In the genomic region with DNA sequence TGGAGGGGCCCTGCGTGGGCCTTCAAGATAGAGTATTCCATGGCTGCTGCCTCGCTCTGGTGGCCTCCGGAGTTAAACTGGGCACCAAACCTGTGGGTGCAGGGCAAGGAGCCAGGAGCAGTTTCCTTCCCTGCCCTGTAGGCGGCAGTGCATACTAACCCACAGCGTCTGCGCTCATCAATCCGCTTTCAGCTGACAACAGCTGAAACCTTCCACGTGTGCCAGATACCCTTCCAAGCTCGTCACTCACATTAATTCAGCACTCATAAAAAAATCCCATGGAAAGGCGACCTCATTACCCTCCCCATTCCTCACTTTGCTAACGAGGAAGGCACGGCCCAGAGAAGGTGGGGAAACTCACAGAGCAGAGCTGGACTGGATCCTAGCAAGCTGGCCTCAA, we compare ENCODE assay signal across 9 mouse cellular contexts. TPM values are rescaled to one million over a fixed set of nuclear protein-coding genes. Genes with fewer than 3 reads are reported as not detected.
DNase-seq lines count a peak whose midpoint lies in the region; ATAC-seq and TF ChIP-seq lines count a peak whose summit lies in the region.
"Had no signal": no experiment of that assay in that cellular context is flagged by ENCODE, and none has a peak within 500 bp of the region (broad histone marks: within the 10 kb centered on the region; RNA-seq: fewer than 3 reads in every experiment).

No protein-coding gene starts in this region.

- TF ChIP-seq POLR2A in olfactory bulb, adult 2 months (IDR thresholded peaks at IDR 0.05; ENCODE audit: insufficient read depth, low read depth, low read length): no peak

- no peaks in the 10 kb centered on the region for H3K27me3 ChIP-seq in Patski
- H3K27me3 ChIP-seq in liver, embryonic 14.5 days (ENCODE audit: control insufficient read depth, insufficient read depth, low read length): no peaks in the 10 kb centered on the region

- 3% methylated on average over 12 of the region's 12 CpGs for WGBS in liver, embryonic 14.5 days (ENCODE audit: insufficient replicate concordance)
- 13% methylated on average over 12 of the region's 12 CpGs for WGBS in olfactory bulb, adult 2 months

- H3K4me2 ChIP-seq in liver, embryonic 14.5 days (ENCODE audit: low read depth): no peak overlapping the region

- H3K27ac ChIP-seq in liver, embryonic 14.5 days: no peak overlapping the region
- H3K27ac ChIP-seq in olfactory bulb, adult 2 months (ENCODE audit: insufficient read depth, low read depth, low read length): no peak overlapping the region

- peak; percentile 51 for ATAC-seq in Patski
- ATAC-seq in common myeloid progenitor, adult 5-6 weeks (replicated peaks; ENCODE audit: low read depth, poor library complexity, severe bottlenecking): peak; percentile 74
- no peak for ATAC-seq in liver, embryonic 14.5 days (ENCODE audit: insufficient read depth)

- H3K4me1 ChIP-seq in liver, embryonic 14.5 days (replicated peaks; ENCODE audit: control insufficient read depth in 2 of 2, insufficient read depth in 2 of 2, low read length in 1 of 2): no peaks in the 10 kb centered on the region; a peak in 1 of 4 replicates
- peaks cover 2% of the 10 kb centered on the region; the same call in 1 of the 2 replicates for H3K4me1 ChIP-seq in olfactory bulb, adult 2 months (ENCODE audit: control insufficient read depth, insufficient read depth, low read length)

- TF ChIP-seq EP300 in liver, embryonic 14.5 days (IDR thresholded peaks at IDR 0.05; ENCODE audit: low read depth): no peak

- no peak overlapping the region for H3K9ac ChIP-seq in liver, embryonic 14.5 days (replicated peaks)

- no peaks in the 10 kb centered on the region for H3K9me3 ChIP-seq in liver, embryonic 14.5 days (ENCODE audit: control insufficient read depth, low read length)

- no peak overlapping the region for H3K4me3 ChIP-seq in liver, embryonic 14.5 days (ENCODE audit: insufficient read depth in 1 of 2, low read depth in 2 of 2, low read length in 2 of 2)
- H3K4me3 ChIP-seq in olfactory bulb, adult 2 months (ENCODE audit: insufficient read depth, low read depth, low read length): no peak overlapping the region

- in situ Hi-C loops in Patski (cut with MboI; ENCODE audit: low pct_unique_long_range_greater_than_20kb): no loop called here

- no peak for TF ChIP-seq CTCF in Patski (IDR thresholded peaks at IDR 0.05)
- peak; percentile 91 for TF ChIP-seq CTCF in liver, embryonic 14.5 days (IDR thresholded peaks at IDR 0.05; ENCODE audit: low read depth)
- TF ChIP-seq CTCF in olfactory bulb, adult 2 months (IDR thresholded peaks at IDR 0.05; ENCODE audit: insufficient read depth, low read depth, low read length): peak; percentile 82

- H3K36me3 ChIP-seq in liver, embryonic 14.5 days (replicated peaks; ENCODE audit: control insufficient read depth, insufficient read depth, low read depth): no peaks in the 10 kb centered on the region

- POLR2A ChIA-PET in Patski (lab: Charles Lee): interaction anchor here (0.8 to 1.5 kb wide), 3 partner anchors 10 to 124 kb away, joined by 3 read pairs; no protein-coding TSS in a partner anchor

- CTCF ChIA-PET in Patski (lab: Charles Lee): interaction anchor here (0.9 to 4.0 kb wide), 8 partner anchors 11 to 147 kb away, joined by 3 to 16 read pairs (median 5); no protein-coding TSS in a partner anchor

- peak; percentile 82 for DNase-seq in CD4-positive, CD25-positive, alpha-beta regulatory T cell, adult 2 months (ENCODE audit: low read depth, low spot score)
- DNase-seq in Patski (ENCODE audit: low read depth, low spot score): no peak
- peak; percentile 54 for DNase-seq in gastrocnemius, postnatal 25 days
- DNase-seq in kidney, postnatal 10 days: peak; percentile 87
- DNase-seq in liver, embryonic 14.5 days (ENCODE audit: low read depth in 3 of 3, low spot score in 3 of 3): peak in 1 of 3 experiments; percentile 23
- peak; percentile 69 for DNase-seq in urinary bladder, postnatal 25 days (ENCODE audit: low spot score)

RNA-seq across cellular contexts. Expression of gene D630003M21Rik, which starts 21.2 kb away (rescaled TPM):
- polyA plus RNA-seq in Patski (2021): 49.6 TPM
- total RNA-seq in common myeloid progenitor, adult 5-6 weeks (2017): not detected in 2 replicates
- 1 to 10 TPM; 1.8 to 2.0 TPM for total RNA-seq in gastrocnemius, postnatal 25 days (2021)
- polyA plus RNA-seq in liver, embryonic 14.5 days (2012; rRNA removed): 0.33 and 0.34 TPM in 2 replicates
- polyA plus RNA-seq in liver, embryonic 14.5 days (2014; fragmentation: Nextera tagmentation; extraction: Ambion mirVana): 0.24 and 0.52 TPM in 2 replicates
- polyA plus RNA-seq in olfactory bulb, adult 2 months (2012; ENCODE audit: insufficient read depth, insufficient read length, low replicate concordance, missing spikeins): not detected in 2 replicates

RNA-seq across cellular contexts. Expression of gene Bpi, which starts 50.0 kb away (rescaled TPM):
- 2.9 TPM for polyA plus RNA-seq in Patski (2021)
- total RNA-seq in common myeloid progenitor, adult 5-6 weeks (2017): not detected in 2 replicates
- total RNA-seq in gastrocnemius, postnatal 25 days (2021): not detected
- not detected in 2 replicates for polyA plus RNA-seq in liver, embryonic 14.5 days (2012; rRNA removed)
- not detected in 2 replicates for polyA plus RNA-seq in liver, embryonic 14.5 days (2014; fragmentation: Nextera tagmentation; extraction: Ambion mirVana)
- not detected in 2 replicates for polyA plus RNA-seq in olfactory bulb, adult 2 months (2012; ENCODE audit: insufficient read depth, insufficient read length, low replicate concordance, missing spikeins)
- polyA plus RNA-seq: heart, embryonic 14.5 days had no signal

Comparison
In these comparisons a context has a peak if more than half of its experiments do, and no peak if none do; other contexts are left out.
1. RNA of gene D630003M21Rik, which starts 21.2 kb away (polyA plus RNA-seq): 49.6 TPM in Patski (single experiment); 0.24 to 0.52 TPM in liver, embryonic 14.5 days and not detected in olfactory bulb, adult 2 months; every median in the first group is over 10 times any median in the second.